Mouse (Mus musculus) CH12.LX (cell line): ENCODE results near the gene Coro2b. TPM values are rescaled to one million over a fixed set of nuclear protein-coding genes. Genes with fewer than 3 reads are reported as not detected.

Experiments used
- DNase-seq: peaks from one replicate; pipeline ENCODE4 v3.0.0-alpha.2; 2013; ENCODE audit errors: extremely low read depth
- H3K27ac ChIP-seq: 2 replicates; pipeline ENCODE4 v1.5.1; 2012; ENCODE audit warnings: low read depth, mild to moderate bottlenecking, control low read depth, moderate library complexity; ENCODE audit not compliant: insufficient read depth
- H3K27me3 ChIP-seq: replicated peaks from 2 replicates; pipeline ENCODE3; 2012; ENCODE audit warnings: inconsistent platforms
- H3K36me3 ChIP-seq, 2 experiments: replicated peaks in 1 of 2; 2 replicates each; pipeline versions ENCODE3 to v1.6.1; 2012; ENCODE audit warnings: inconsistent platforms in 1 of 2, low read length in 1 of 2, mild to moderate bottlenecking in 1 of 2, mixed read lengths in 1 of 2, moderate library complexity in 1 of 2; ENCODE audit not compliant: control insufficient read depth in 1 of 2, insufficient read depth in 1 of 2
- H3K4me1 ChIP-seq, 2 experiments: 2 replicates each; pipeline ENCODE4 v1.6.1; 2012; ENCODE audit warnings: inconsistent platforms in 1 of 2, moderate library complexity in 1 of 2; ENCODE audit not compliant: insufficient read depth in 2 of 2, control insufficient read depth in 1 of 2
- H3K4me2 ChIP-seq: 2 replicates; pipeline ENCODE4 v1.6.1; 2012; ENCODE audit warnings: low read depth, mild to moderate bottlenecking, control low read depth; ENCODE audit not compliant: poor library complexity, insufficient read depth, severe bottlenecking
- H3K4me3 ChIP-seq, 3 experiments: fragments of 150-350 bp in 1 of 3; sonication (generic) in 1 of 3; replicated peaks in 1 of 3; 2 replicates each; pipeline versions ENCODE3 to v1.5.1; 2011 to 2012; ENCODE audit warnings: low read depth in 2 of 3, low read length in 2 of 3, mild to moderate bottlenecking in 2 of 3, moderate library complexity in 2 of 3, control low read depth in 1 of 3, improper control_type of control experiment in 1 of 3, inconsistent platforms in 1 of 3, mixed read lengths in 1 of 3; ENCODE audit not compliant: poor library complexity in 1 of 3
- H3K79me2 ChIP-seq: replicated peaks from 2 replicates; pipeline ENCODE4 v1.6.1; 2012; ENCODE audit warnings: mild to moderate bottlenecking, moderate library complexity; ENCODE audit not compliant: control insufficient read depth, poor library complexity, insufficient read depth, severe bottlenecking; ENCODE audit errors: extremely low read depth
- H3K9ac ChIP-seq: 2 replicates; pipeline ENCODE4 v1.6.1; 2012; ENCODE audit warnings: low read depth, mild to moderate bottlenecking, control low read depth, moderate library complexity; ENCODE audit not compliant: insufficient read depth
- H3K9me3 ChIP-seq: replicated peaks from 2 replicates; pipeline ENCODE3; 2012; ENCODE audit warnings: low read length, inconsistent platforms, mixed read lengths
- CHD1 ChIP-seq: IDR thresholded peaks from 2 replicates; pipeline ENCODE4 v1.6.1; 2012; ENCODE audit warnings: low read depth, low read length, improper control_type of control experiment, inconsistent platforms
- CHD2 ChIP-seq: IDR thresholded peaks from 2 replicates; pipeline ENCODE4 v1.6.1; 2011; ENCODE audit warnings: low read length, improper control_type of control experiment
- CTCF ChIP-seq, 2 experiments: IDR thresholded peaks in 1 of 2; conservative IDR thresholded peaks in 1 of 2; 2 replicates each; pipeline ENCODE4 v1.5.1; 2011 to 2012; ENCODE audit warnings: low read depth in 2 of 2, low read length in 2 of 2, improper control_type of control experiment in 1 of 2, inconsistent platforms in 1 of 2, mild to moderate bottlenecking in 1 of 2, moderate library complexity in 1 of 2
- EP300 ChIP-seq: IDR thresholded peaks from 2 replicates; pipeline ENCODE4 v1.6.1; 2011; ENCODE audit warnings: low read length, improper control_type of control experiment
- ETS1 ChIP-seq: conservative IDR thresholded peaks from 2 replicates; pipeline ENCODE4 v1.6.1; 2012; ENCODE audit warnings: low read depth, mild to moderate bottlenecking, inconsistent platforms, low read length, improper control_type of control experiment, moderate library complexity
- GABPA ChIP-seq: IDR thresholded peaks from 2 replicates; pipeline ENCODE4 v1.6.1; 2012; ENCODE audit warnings: low read depth, low read length, improper control_type of control experiment, inconsistent platforms; ENCODE audit not compliant: insufficient replicate concordance
- HCFC1 ChIP-seq: IDR thresholded peaks from 2 replicates; pipeline ENCODE4 v1.6.1; 2012; ENCODE audit warnings: low read depth, mild to moderate bottlenecking, inconsistent platforms, low read length, improper control_type of control experiment
- IRF4 ChIP-seq: IDR thresholded peaks from 2 replicates; pipeline ENCODE4 v1.6.1; 2014; ENCODE audit warnings: low read depth, mild to moderate bottlenecking, inconsistent platforms, low read length, improper control_type of control experiment
- JUN ChIP-seq: IDR thresholded peaks from 2 replicates; pipeline ENCODE4 v1.6.1; 2011; ENCODE audit warnings: low read depth, mild to moderate bottlenecking, low read length, improper control_type of control experiment, moderate library complexity; ENCODE audit not compliant: insufficient read depth
- JUND ChIP-seq: conservative IDR thresholded peaks from 2 replicates; pipeline ENCODE4 v1.6.1; 2011; ENCODE audit warnings: low read depth, low read length, improper control_type of control experiment
- MAFK ChIP-seq: IDR thresholded peaks from 2 replicates; pipeline ENCODE4 v1.6.1; 2011; ENCODE audit warnings: low read length, improper control_type of control experiment; ENCODE audit not compliant: insufficient replicate concordance
- MAX ChIP-seq: IDR thresholded peaks from 2 replicates; pipeline ENCODE4 v1.6.1; 2011; ENCODE audit warnings: low read length, improper control_type of control experiment
- MAZ ChIP-seq: IDR thresholded peaks from 2 replicates; pipeline ENCODE4 v1.6.1; 2012; ENCODE audit warnings: low read depth, mild to moderate bottlenecking, inconsistent platforms, low read length, improper control_type of control experiment, moderate library complexity
- MEF2A ChIP-seq: IDR thresholded peaks from 2 replicates; pipeline ENCODE4 v1.6.1; 2014; ENCODE audit warnings: low read depth, mild to moderate bottlenecking, inconsistent platforms, low read length, improper control_type of control experiment, borderline replicate concordance
- NELFE ChIP-seq: IDR thresholded peaks from 2 replicates; pipeline ENCODE4 v1.6.1; 2011; ENCODE audit warnings: low read depth, low read length, improper control_type of control experiment
- NRF1 ChIP-seq: IDR thresholded peaks from 2 replicates; pipeline ENCODE4 v1.6.1; 2014; ENCODE audit warnings: low read depth, mild to moderate bottlenecking, inconsistent platforms, low read length, improper control_type of control experiment, moderate library complexity
- PAX5 ChIP-seq: IDR thresholded peaks from 2 replicates; pipeline ENCODE4 v1.6.1; 2012; ENCODE audit warnings: low read length, inconsistent platforms, mixed read lengths
- SIN3A ChIP-seq: IDR thresholded peaks from 2 replicates; pipeline ENCODE4 v1.6.1; 2012; ENCODE audit warnings: low read length, improper control_type of control experiment, inconsistent platforms
- SMC3 ChIP-seq: IDR thresholded peaks from 2 replicates; pipeline ENCODE4 v1.6.1; 2011; ENCODE audit warnings: low read depth, low read length, improper control_type of control experiment
- UBTF ChIP-seq: IDR thresholded peaks from 2 replicates; pipeline ENCODE4 v1.6.1; 2012; ENCODE audit warnings: low read depth, mild to moderate bottlenecking, inconsistent platforms, low read length, improper control_type of control experiment, moderate library complexity
- USF1 ChIP-seq: IDR thresholded peaks from 2 replicates; pipeline ENCODE4 v1.6.1; 2014; ENCODE audit warnings: low read depth, mild to moderate bottlenecking, inconsistent platforms, low read length, improper control_type of control experiment
- USF2 ChIP-seq: conservative IDR thresholded peaks from 2 replicates; pipeline ENCODE4 v1.6.1; 2011; ENCODE audit warnings: low read depth, low read length, improper control_type of control experiment
- ZMIZ1 ChIP-seq: IDR thresholded peaks from 2 replicates; pipeline ENCODE4 v1.6.1; 2012; ENCODE audit warnings: low read depth, mild to moderate bottlenecking, inconsistent platforms, low read length, improper control_type of control experiment
- dilution Hi-C: fragments of 300-500 bp; cut with MboI; formaldehyde crosslinking; loops from 2 replicates; pipeline ENCODE4 v1.14.3; 2020; ENCODE audit warnings: low sequenced_read_pairs; ENCODE audit not compliant: extremely low pct_unique_long_range_greater_than_20kb, extremely low pct_ligation_motif_present
- in situ Hi-C: fragments of 300-500 bp; cut with MboI; formaldehyde crosslinking; loops from 3 replicates; pipeline ENCODE4 v1.14.3; 2019; ENCODE audit warnings: low sequenced_read_pairs, low pct_ligation_motif_present, low pct_unique_long_range_greater_than_20kb, mixed read lengths
- polyA plus RNA-seq: library from polyadenylated mRNA; unstranded; fragments of >175 nt; gene quantifications from 2 replicates; pipeline ENCODE4 v1.2.1, GENCODE M21; 2012; ENCODE audit warnings: low read depth; ENCODE audit not compliant: insufficient read length
- total RNA-seq, 2 experiments: library from RNA; depleted of rRNA; stranded (reverse); fragments of 300-350 nt in 1 of 2; fragments of >200 nt in 1 of 2; gene quantifications; 2 replicates each; pipeline ENCODE4 v1.2.3; 2012 to 2014

Gene Coro2b
- total and polyA plus RNA-seq, 3 experiments = 0.77 to 3.2 (median 0.85) TPM

GRCm38 (mm10) chr9:62377897-62378296, 158.9 kb downstream of the Coro2b start:
- H3K9ac ChIP-seq = no peak overlapping the region
- H3K4me2 ChIP-seq = no peak overlapping the region
- H3K36me3 ChIP-seq = peaks cover 56 to 80% of the 10 kb centered on the region in 2 experiments
- dilution Hi-C loops (no loop called here), in situ Hi-C loops (no loop called here)
- H3K4me1 ChIP-seq = peaks cover 32 to 79% of the 10 kb centered on the region in 2 experiments
- peaks cover 31% of the 10 kb centered on the region for H3K79me2 ChIP-seq
- H3K4me3 ChIP-seq = no peak overlapping the region
- H3K27ac ChIP-seq = no peak overlapping the region
- no peaks in the 10 kb centered on the region for H3K9me3 ChIP-seq
- H3K27me3 ChIP-seq = no peaks in the 10 kb centered on the region
- DNase-seq = no peak
- no peak for TF ChIP-seq MAFK
- 0 out of 2 replicates have a peak, but pooled peaks have one; percentile 9 for TF ChIP-seq IRF4
- TF ChIP-seq USF2 = no peak
- peak; percentile 27; the same call in 1 of the 2 replicates for TF ChIP-seq MEF2A
- TF ChIP-seq EP300 = peak; percentile 52

- peaks cover 39 to 94% of the 10 kb centered on the region in 2 experiments for H3K4me1 ChIP-seq
- H3K9ac ChIP-seq = 0 out of 2 replicates have a peak overlapping the region, but pooled peaks have one; percentile 69
- dilution Hi-C loops (no loop called here), in situ Hi-C loops (no loop called here)
- no peaks in the 10 kb centered on the region for H3K9me3 ChIP-seq
- H3K36me3 ChIP-seq = peaks cover 48 to 73% of the 10 kb centered on the region in 2 experiments
- no peaks in the 10 kb centered on the region for H3K27me3 ChIP-seq
- H3K4me2 ChIP-seq = peak overlapping the region; percentile 90
- H3K79me2 ChIP-seq = peaks cover 57% of the 10 kb centered on the region
- peak overlapping the region; percentile 100 for H3K27ac ChIP-seq
- no peak for DNase-seq
- TF ChIP-seq CTCF (conservative IDR thresholded peaks at IDR 0.05 in 1 of 2, IDR thresholded peaks at IDR 0.05 in 1 of 2; ENCODE audit: low read depth in 2 of 2, low read length in 2 of 2) (no peak), ETS1 (0 out of 2 replicates have a peak, but pooled peaks have one; percentile 6)
- H3K4me3 ChIP-seq = peak overlapping the region; percentile 4 to 23 (median 14)
Measured at GRCm38 (mm10) chr9:62374276-62374675, 162.6 kb downstream of the Coro2b start.

GRCm38 (mm10) chr9:62373222-62374123, 163.4 kb downstream of the Coro2b start:
- Histone ChIP-seq H3K9me3 (no peaks in the 10 kb centered on the region), H3K4me1 (peaks cover 40 to 95% of the 10 kb centered on the region in 2 experiments), H3K9ac (peak overlapping the region; percentile 69), H3K4me3 (peak overlapping the region; percentile 5 to 53 (median 29)), H3K4me2 (peak overlapping the region; percentile 90), H3K79me2 (peaks cover 65% of the 10 kb centered on the region), H3K27ac (peak overlapping the region; percentile 100), H3K36me3 (peaks cover 48 to 74% of the 10 kb centered on the region in 2 experiments), H3K27me3 (no peaks in the 10 kb centered on the region)
- dilution Hi-C loops (no loop called here), in situ Hi-C loops (no loop called here)
- DNase-seq = no peak
- TF ChIP-seq EP300 (no peak), GABPA (no peak), CHD2 (no peak), HCFC1 (no peak), ZMIZ1 (no peak), PAX5 (no peak), ETS1 (no peak; the same call in 1 of the 2 replicates), SMC3 (peak; percentile 90), JUN (no peak), JUND (no peak), NELFE (peak; percentile 37; the same call in 1 of the 2 replicates), USF1 (no peak), UBTF (0 out of 2 replicates have a peak, but pooled peaks have one; percentile 57), MAX (0 out of 2 replicates have a peak, but pooled peaks have one; percentile 36), NRF1 (no peak), CHD1 (no peak), MAZ (peak; percentile 51; the same call in 1 of the 2 replicates), MEF2A (no peak), SIN3A (peak; percentile 68; the same call in 1 of the 2 replicates)
